Mouse (Mus musculus): ENCODE measurements around the gene Sdsl. TPM values are rescaled to one million over a fixed set of nuclear protein-coding genes. Genes with fewer than 3 reads are reported as not detected.

Sdsl gene
- total and polyA plus RNA-seq, 2 experiments from 2014 or later: 20.7 to 30.3 TPM

DNA sequence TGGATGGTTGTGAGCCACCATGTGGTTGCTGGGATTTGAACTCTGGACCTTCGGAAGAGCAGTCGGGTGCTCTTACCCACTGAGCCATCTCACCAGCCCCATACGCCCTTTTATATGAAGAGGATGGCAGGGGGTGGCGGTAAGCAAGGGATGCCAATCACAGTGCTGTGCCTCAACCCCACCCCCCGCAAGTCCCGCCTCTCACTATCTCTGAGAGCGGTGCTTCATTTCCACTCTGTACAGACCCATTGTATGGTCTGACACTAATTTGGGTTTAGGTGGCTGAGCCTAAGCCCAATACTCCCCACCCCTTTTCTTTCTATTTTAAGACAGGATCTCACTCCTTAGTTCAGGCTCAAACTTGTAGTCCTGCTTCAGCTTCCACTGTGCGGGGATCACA, 3.3 kb upstream of the Sdsl start:
- H3K27me3 ChIP-seq (ENCODE audit: control insufficient read depth, insufficient read depth, low read length): 0 out of 2 replicates have a peak, but pooled peaks cover 12% of the 10 kb centered on the region
- no peaks in the 10 kb centered on the region for H3K4me1 ChIP-seq (ENCODE audit: control insufficient read depth, insufficient read depth)
- TF ChIP-seq EP300 (IDR thresholded peaks at IDR 0.05; ENCODE audit: low read depth) (no peak), CTCF (IDR thresholded peaks at IDR 0.05; ENCODE audit: low read depth) (no peak)
- 50% methylated on average over 8 of the region's 8 CpGs for WGBS
- DNase-seq (ENCODE audit: low spot score): no peak
- H3K4me2 ChIP-seq (ENCODE audit: low read depth, low read length): no peak overlapping the region
- H3K9me3 ChIP-seq (replicated peaks; ENCODE audit: control insufficient read depth, low read length): no peaks in the 10 kb centered on the region
- peak; percentile 11; the same call in 1 of the 2 replicates for ATAC-seq (ENCODE audit: insufficient read depth, low read depth)
- no peak overlapping the region for H3K4me3 ChIP-seq (ENCODE audit: low read depth, low read length)
- H3K36me3 ChIP-seq (replicated peaks; ENCODE audit: control insufficient read depth, insufficient read depth, low read length): no peaks in the 10 kb centered on the region
- no peak overlapping the region for H3K27ac ChIP-seq (ENCODE audit: low read depth)
- no peak overlapping the region for H3K9ac ChIP-seq (replicated peaks; ENCODE audit: low read depth, low read length)

- ATAC-seq (ENCODE audit: insufficient read depth, low read depth): no peak
- no peak for DNase-seq (ENCODE audit: low spot score)
- Histone ChIP-seq H3K27ac (ENCODE audit: low read depth) (no peak overlapping the region), H3K9ac (replicated peaks; ENCODE audit: low read depth, low read length) (no peak overlapping the region), H3K9me3 (replicated peaks; ENCODE audit: control insufficient read depth, low read length) (no peaks in the 10 kb centered on the region), H3K4me1 (ENCODE audit: control insufficient read depth, insufficient read depth) (no peaks in the 10 kb centered on the region), H3K4me3 (ENCODE audit: low read depth, low read length) (no peak overlapping the region), H3K4me2 (ENCODE audit: low read depth, low read length) (no peak overlapping the region), H3K36me3 (replicated peaks; ENCODE audit: control insufficient read depth, insufficient read depth, low read length) (no peaks in the 10 kb centered on the region), H3K27me3 (ENCODE audit: control insufficient read depth, insufficient read depth, low read length) (0 out of 2 replicates have a peak, but pooled peaks cover 12% of the 10 kb centered on the region)
- 92% methylated on average over 2 of the region's 2 CpGs for WGBS
- TF ChIP-seq CTCF (IDR thresholded peaks at IDR 0.05; ENCODE audit: low read depth) (no peak), EP300 (IDR thresholded peaks at IDR 0.05; ENCODE audit: low read depth) (no peak)
Observed at GRCm38 (mm10) chr5:120473361-120473760, 751 bp upstream of the Sdsl start.

GRCm38 (mm10) chr5:120471538-120471937, 1.1 kb downstream of the Sdsl start:
- Histone ChIP-seq H3K9ac (replicated peaks; ENCODE audit: low read depth, low read length) (no peak overlapping the region), H3K36me3 (replicated peaks; ENCODE audit: control insufficient read depth, insufficient read depth, low read length) (no peaks in the 10 kb centered on the region), H3K27ac (ENCODE audit: low read depth) (no peak overlapping the region), H3K4me1 (ENCODE audit: control insufficient read depth, insufficient read depth) (peaks cover 2% of the 10 kb centered on the region; the same call in 1 of the 2 replicates), H3K9me3 (replicated peaks; ENCODE audit: control insufficient read depth, low read length) (no peaks in the 10 kb centered on the region), H3K4me3 (ENCODE audit: low read depth, low read length) (no peak overlapping the region), H3K4me2 (ENCODE audit: low read depth, low read length) (no peak overlapping the region), H3K27me3 (ENCODE audit: control insufficient read depth, insufficient read depth, low read length) (0 out of 2 replicates have a peak, but pooled peaks cover under 1% of the 10 kb centered on the region)
- TF ChIP-seq EP300 (IDR thresholded peaks at IDR 0.05; ENCODE audit: low read depth) (no peak), CTCF (IDR thresholded peaks at IDR 0.05; ENCODE audit: low read depth) (no peak)
- ATAC-seq (ENCODE audit: insufficient read depth, low read depth) (no peak), DNase-seq (ENCODE audit: low spot score) (no peak)
- 45% methylated on average over 4 of the region's 4 CpGs for WGBS

DNA sequence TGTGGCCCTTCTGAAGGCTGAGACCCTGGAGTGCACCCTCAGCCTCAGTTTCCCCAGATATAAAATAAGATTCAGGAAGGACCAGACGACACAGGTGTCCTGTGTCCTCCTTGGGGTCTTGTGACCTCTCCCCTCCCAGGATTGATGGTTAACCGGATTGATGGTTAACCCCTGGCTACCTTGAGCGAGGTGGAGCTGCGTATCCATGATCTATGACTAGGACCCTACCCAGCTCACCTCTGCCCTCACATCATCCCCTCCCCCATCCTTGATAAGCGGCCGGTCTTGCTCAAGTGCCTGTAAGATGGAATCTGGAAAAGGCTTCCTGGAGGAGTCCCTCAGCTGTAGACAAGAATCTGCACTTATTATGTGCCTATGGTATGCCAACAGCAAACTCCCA, 3.8 kb downstream of the Sdsl start:
- no peaks in the 10 kb centered on the region for H3K36me3 ChIP-seq (replicated peaks; ENCODE audit: control insufficient read depth, insufficient read depth, low read length)
- H3K9me3 ChIP-seq (replicated peaks; ENCODE audit: control insufficient read depth, low read length): no peaks in the 10 kb centered on the region
- no peak overlapping the region for H3K4me3 ChIP-seq (ENCODE audit: low read depth, low read length)
- no peak overlapping the region for H3K4me2 ChIP-seq (ENCODE audit: low read depth, low read length)
- H3K27ac ChIP-seq (ENCODE audit: low read depth): no peak overlapping the region
- TF ChIP-seq CTCF (IDR thresholded peaks at IDR 0.05; ENCODE audit: low read depth) (no peak), EP300 (IDR thresholded peaks at IDR 0.05; ENCODE audit: low read depth) (no peak)
- no peak overlapping the region for H3K9ac ChIP-seq (replicated peaks; ENCODE audit: low read depth, low read length)
- ATAC-seq (ENCODE audit: insufficient read depth, low read depth) (no peak), DNase-seq (ENCODE audit: low spot score) (no peak)
- no peaks in the 10 kb centered on the region for H3K27me3 ChIP-seq (ENCODE audit: control insufficient read depth, insufficient read depth, low read length)
- peaks cover 4% of the 10 kb centered on the region; the same call in 1 of the 2 replicates for H3K4me1 ChIP-seq (ENCODE audit: control insufficient read depth, insufficient read depth)
- WGBS: 79% methylated on average over 6 of the region's 6 CpGs

DNA sequence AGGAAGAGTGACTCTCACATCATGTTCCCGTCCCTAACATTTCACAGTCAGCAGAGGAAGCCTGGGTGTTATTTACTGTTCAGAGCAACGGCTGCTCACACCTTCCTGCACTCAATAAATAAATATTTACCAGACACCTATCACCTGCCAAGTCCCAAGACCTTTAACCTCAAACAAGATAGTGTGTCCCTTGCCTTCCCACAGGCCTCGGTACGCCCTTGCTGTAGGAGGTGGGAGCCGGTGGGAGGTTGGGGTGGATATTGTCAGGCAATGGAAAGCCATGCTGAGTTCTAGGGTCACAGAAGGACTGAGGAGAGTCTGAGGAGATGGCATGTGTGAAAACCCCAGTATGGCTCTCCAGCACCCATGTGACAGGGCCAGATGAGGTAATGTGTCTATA, 4.3 kb downstream of the Sdsl start:
- peaks cover 4% of the 10 kb centered on the region; the same call in 1 of the 2 replicates for H3K4me1 ChIP-seq (ENCODE audit: control insufficient read depth, insufficient read depth)
- no peaks in the 10 kb centered on the region for H3K36me3 ChIP-seq (replicated peaks; ENCODE audit: control insufficient read depth, insufficient read depth, low read length)
- WGBS: 70% methylated on average over 5 of the region's 5 CpGs
- H3K27ac ChIP-seq (ENCODE audit: low read depth): no peak overlapping the region
- no peaks in the 10 kb centered on the region for H3K9me3 ChIP-seq (replicated peaks; ENCODE audit: control insufficient read depth, low read length)
- H3K4me2 ChIP-seq (ENCODE audit: low read depth, low read length): no peak overlapping the region
- no peak overlapping the region for H3K4me3 ChIP-seq (ENCODE audit: low read depth, low read length)
- no peak overlapping the region for H3K9ac ChIP-seq (replicated peaks; ENCODE audit: low read depth, low read length)
- H3K27me3 ChIP-seq (ENCODE audit: control insufficient read depth, insufficient read depth, low read length): no peaks in the 10 kb centered on the region
- TF ChIP-seq CTCF (IDR thresholded peaks at IDR 0.05; ENCODE audit: low read depth) (no peak), EP300 (IDR thresholded peaks at IDR 0.05; ENCODE audit: low read depth) (no peak)
- ATAC-seq (ENCODE audit: insufficient read depth, low read depth) (no peak), DNase-seq (ENCODE audit: low spot score) (no peak)

DNA sequence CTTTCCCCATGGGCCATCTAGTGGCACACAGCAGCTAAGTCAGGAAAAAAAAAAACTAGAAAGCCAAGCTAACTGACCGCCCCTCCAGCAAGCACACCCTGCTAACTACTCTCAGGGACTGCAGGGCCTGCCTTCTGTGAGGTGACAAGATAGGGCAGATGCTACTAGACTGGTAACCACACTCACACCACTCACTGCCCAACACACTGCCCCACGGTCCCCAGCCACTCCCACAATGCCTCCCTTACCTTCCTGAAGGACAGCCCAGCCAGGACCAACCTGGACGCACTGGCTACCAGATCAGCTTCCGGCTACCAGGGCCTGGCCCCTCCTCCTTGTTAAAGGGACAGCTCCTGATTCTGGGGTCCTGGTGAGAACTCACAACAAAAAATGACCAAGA, 5.6 kb downstream of the Sdsl start:
- H3K4me1 ChIP-seq (ENCODE audit: control insufficient read depth, insufficient read depth): peaks cover 4% of the 10 kb centered on the region; the same call in 1 of the 2 replicates
- no peak overlapping the region for H3K9ac ChIP-seq (replicated peaks; ENCODE audit: low read depth, low read length)

More for the DNA sequence above, 5.6 kb downstream of the Sdsl start:
- DNase-seq (ENCODE audit: low spot score) (peak; percentile 37), ATAC-seq (ENCODE audit: insufficient read depth, low read depth) (peak; percentile 72)
- H3K27me3 ChIP-seq (ENCODE audit: control insufficient read depth, insufficient read depth, low read length): no peaks in the 10 kb centered on the region
- TF ChIP-seq CTCF (IDR thresholded peaks at IDR 0.05; ENCODE audit: low read depth) (no peak), EP300 (IDR thresholded peaks at IDR 0.05; ENCODE audit: low read depth) (no peak)
- peak overlapping the region; percentile 47 for H3K4me3 ChIP-seq (ENCODE audit: low read depth, low read length)
- H3K9me3 ChIP-seq (replicated peaks; ENCODE audit: control insufficient read depth, low read length): no peaks in the 10 kb centered on the region
- 11% methylated on average over 4 of the region's 4 CpGs for WGBS
- no peaks in the 10 kb centered on the region for H3K36me3 ChIP-seq (replicated peaks; ENCODE audit: control insufficient read depth, insufficient read depth, low read length)
- H3K27ac ChIP-seq (ENCODE audit: low read depth): peak overlapping the region; percentile 74
- H3K4me2 ChIP-seq (ENCODE audit: low read depth, low read length): peak overlapping the region; percentile 56
